Mouse (Mus musculus) forebrain, postnatal 0 days (tissue): ENCODE results near the gene Ppp4r2. TPM values are rescaled to one million over a fixed set of nuclear protein-coding genes. Genes with fewer than 3 reads are reported as not detected.

ENCODE experiments used
- ATAC-seq: fragments of 200-750 bp; cut with Nextera tagmentation; 2 replicates; pipeline ENCODE4 v1.8.0; 2017; ENCODE audit warnings: mild to moderate bottlenecking, moderate library complexity
- DNase-seq: peaks from one replicate; pipeline ENCODE4 v3.0.0-alpha.2; 2015
- H3K27ac ChIP-seq: fragments of 300-500 bp; sonication (generic); 2 replicates; pipeline ENCODE4 v1.5.1; 2014; ENCODE audit warnings: low read depth, mild to moderate bottlenecking, antibody characterized with exemption, low read length, moderate library complexity, mixed read lengths
- H3K27me3 ChIP-seq: fragments of 300-500 bp; sonication (generic); 2 replicates; pipeline ENCODE4 v1.6.1; 2014; ENCODE audit warnings: mild to moderate bottlenecking, low read length, mixed read lengths; ENCODE audit not compliant: insufficient read depth
- H3K36me3 ChIP-seq: fragments of 300-500 bp; sonication (generic); 2 replicates; pipeline ENCODE4 v1.6.1; 2014; ENCODE audit warnings: mild to moderate bottlenecking, moderate library complexity; ENCODE audit not compliant: insufficient read depth
- H3K4me1 ChIP-seq: fragments of 300-500 bp; sonication (generic); 2 replicates; pipeline ENCODE4 v1.6.1; 2014; ENCODE audit warnings: antibody characterized with exemption; ENCODE audit not compliant: insufficient read depth
- H3K4me2 ChIP-seq: fragments of 300-500 bp; sonication (generic); 2 replicates; pipeline ENCODE4 v1.6.1; 2014; ENCODE audit warnings: low read depth, mild to moderate bottlenecking, moderate library complexity
- H3K4me3 ChIP-seq: fragments of 300-500 bp; sonication (generic); 2 replicates; pipeline ENCODE4 v1.5.1; 2014; ENCODE audit warnings: low read depth, low read length, mixed read lengths
- H3K9ac ChIP-seq: fragments of 300-500 bp; sonication (generic); 2 replicates; pipeline ENCODE4 v1.6.1; 2014; ENCODE audit warnings: mild to moderate bottlenecking
- H3K9me3 ChIP-seq: fragments of 300-500 bp; sonication (generic); 2 replicates; pipeline ENCODE4 v1.6.1; 2016; ENCODE audit warnings: low read length
- CTCF ChIP-seq: sonication (generic); IDR thresholded peaks from 2 replicates; pipeline ENCODE4 v1.5.1; 2016; ENCODE audit warnings: antibody characterized with exemption, control low read depth, low read depth
- WGBS: fragments of 180-500 bp; shearing (Covaris S2); extraction: QIAGEN DNeasy Blood & Tissue Kit; methylation state at CpG from one replicate; pipeline ENCODE4 v1.1.7; 2014; 5-methylcytosine and 5-hydroxymethylcytosine counted together
- polyA plus RNA-seq: library from polyadenylated mRNA; unstranded; fragments of >200 nt; fragmentation: Nextera tagmentation; extraction: Ambion mirVana; gene quantifications from 2 replicates; pipeline ENCODE4 v1.2.1, GENCODE M21; 2015
- total RNA-seq: library from RNA; depleted of rRNA; stranded (reverse); fragments of >200 nt; gene quantifications from 2 replicates; pipeline ENCODE4 v1.2.3, GENCODE M21; 2014

Gene Ppp4r2
- total and polyA plus RNA-seq, 2 experiments from 2014 or later = 11.9 to 57.8 TPM

DNA sequence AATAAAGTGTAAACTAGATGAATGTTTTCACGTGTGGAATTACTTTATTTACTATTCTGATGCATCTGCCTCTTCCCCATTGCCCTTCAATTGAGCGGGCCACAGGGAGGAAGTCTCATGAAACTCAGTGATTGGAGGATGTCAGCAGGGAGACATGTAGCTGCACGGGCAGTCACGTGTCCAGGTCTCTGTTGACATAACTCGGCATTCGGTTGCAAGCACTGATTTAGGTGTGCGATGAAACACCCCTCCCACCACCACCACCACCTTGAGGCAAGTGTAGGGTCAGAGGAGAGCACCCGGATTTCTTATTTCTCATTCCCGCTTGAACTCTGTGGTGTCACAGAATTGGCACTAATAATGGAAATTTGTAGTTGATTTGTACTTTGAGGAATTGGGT, 36.5 kb downstream of the Ppp4r2 start:
- 87% methylated on average over 9 of the region's 9 CpGs for WGBS
- no peak for DNase-seq
- Histone ChIP-seq H3K27me3 (no peaks in the 10 kb centered on the region), H3K27ac (no peak overlapping the region), H3K9ac (no peak overlapping the region), H3K36me3 (peaks cover 6% of the 10 kb centered on the region; the same call in 1 of the 2 replicates), H3K4me2 (no peak overlapping the region), H3K4me1 (no peaks in the 10 kb centered on the region), H3K9me3 (no peaks in the 10 kb centered on the region), H3K4me3 (no peak overlapping the region)
- ATAC-seq = no peak
- no peak for TF ChIP-seq CTCF

DNA sequence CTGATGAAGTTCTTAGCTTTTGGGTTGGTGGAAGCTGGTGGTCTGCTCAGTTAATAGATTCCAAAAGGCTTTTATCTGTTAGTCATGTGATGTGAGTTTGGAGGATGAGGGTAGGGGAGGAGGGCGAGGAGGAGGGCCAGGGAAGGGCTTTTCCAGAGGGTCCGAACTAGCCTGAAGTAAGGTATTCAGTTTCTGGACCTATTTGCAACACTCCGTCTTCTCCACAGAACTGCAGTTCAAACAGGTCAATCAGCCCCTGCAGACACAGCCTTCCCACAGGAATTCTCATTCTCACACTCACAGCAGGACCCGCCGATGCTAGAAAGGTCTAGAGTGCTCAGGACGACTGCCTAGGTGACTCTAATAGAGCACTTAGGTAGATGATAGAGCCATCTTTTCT, 39.8 kb downstream of the Ppp4r2 start:
- WGBS = 80% methylated on average over 6 of the region's 6 CpGs
- no peaks in the 10 kb centered on the region for H3K9me3 ChIP-seq
- no peak for TF ChIP-seq CTCF
- no peak overlapping the region for H3K4me2 ChIP-seq
- no peaks in the 10 kb centered on the region for H3K36me3 ChIP-seq
- no peak for ATAC-seq
- H3K4me1 ChIP-seq = no peaks in the 10 kb centered on the region
- DNase-seq = no peak
- no peak overlapping the region for H3K27ac ChIP-seq
- no peak overlapping the region for H3K4me3 ChIP-seq
- H3K27me3 ChIP-seq = no peaks in the 10 kb centered on the region
- no peak overlapping the region for H3K9ac ChIP-seq

DNA sequence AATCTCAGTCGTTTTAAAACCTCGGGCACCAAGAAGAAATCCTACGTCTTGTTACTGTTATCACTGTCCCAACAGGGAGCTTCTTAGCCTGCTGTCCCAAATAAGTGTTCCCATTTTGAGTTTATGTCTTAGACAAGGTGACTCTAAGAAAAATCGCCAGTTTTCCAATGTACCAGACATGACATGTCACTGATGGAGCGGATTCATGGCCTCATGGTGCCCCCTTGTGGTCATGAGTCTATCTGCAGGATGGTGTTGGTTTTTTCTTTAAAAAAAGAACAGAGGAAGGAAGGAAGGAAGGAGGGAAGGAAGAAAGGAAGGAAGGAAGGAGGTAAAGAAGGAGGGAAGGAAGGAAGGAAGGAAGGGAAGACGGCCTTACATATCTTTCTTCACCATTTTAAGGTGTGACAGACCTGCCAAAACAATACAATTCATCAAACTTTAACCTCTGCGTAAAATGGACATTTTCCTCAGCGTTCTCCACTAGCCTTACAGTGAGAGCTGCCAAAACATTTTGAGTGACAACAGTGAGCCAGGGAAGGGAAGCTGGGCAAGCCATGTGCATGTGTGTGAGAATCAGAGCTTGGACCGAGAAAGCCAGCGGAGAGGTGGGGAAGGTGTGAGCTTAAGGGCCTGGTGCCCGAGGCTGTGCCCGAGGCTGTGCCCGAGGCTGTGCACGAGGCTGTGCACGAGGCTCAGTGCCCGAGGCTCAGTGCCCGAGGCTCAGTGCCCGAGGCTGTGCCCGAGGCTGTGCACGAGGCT, 42.6 kb downstream of the Ppp4r2 start:
- H3K4me1 ChIP-seq = no peaks in the 10 kb centered on the region
- peak; percentile 95 for TF ChIP-seq CTCF
- DNase-seq (peak; percentile 85), ATAC-seq (peak; percentile 67; the same call in 1 of the 2 replicates)
- H3K9ac ChIP-seq = no peak overlapping the region
- H3K9me3 ChIP-seq = no peaks in the 10 kb centered on the region
- no peak overlapping the region for H3K27ac ChIP-seq
- no peaks in the 10 kb centered on the region for H3K27me3 ChIP-seq
- WGBS = 64% methylated on average over 20 of the region's 20 CpGs
- no peak overlapping the region for H3K4me3 ChIP-seq
- H3K4me2 ChIP-seq = no peak overlapping the region
- no peaks in the 10 kb centered on the region for H3K36me3 ChIP-seq

DNA sequence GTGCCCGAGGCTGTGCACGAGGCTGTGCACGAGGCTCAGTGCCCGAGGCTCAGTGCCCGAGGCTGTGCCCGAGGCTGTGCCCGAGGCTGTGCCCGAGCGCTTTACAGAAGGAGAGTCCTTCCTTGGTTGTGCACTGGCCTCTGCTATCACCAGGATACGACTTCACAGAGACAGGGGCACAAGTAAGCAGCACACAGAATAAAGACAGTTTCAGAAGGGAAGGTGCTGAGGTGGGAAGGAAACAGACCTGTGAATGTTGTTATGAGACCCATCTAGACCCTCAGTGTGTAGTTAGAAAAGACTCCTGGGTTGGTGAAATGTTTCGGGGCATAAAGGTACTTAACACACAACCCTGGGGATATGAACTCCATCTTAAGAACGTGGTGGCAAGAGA, 43.2 kb downstream of the Ppp4r2 start:
- no peak overlapping the region for H3K4me2 ChIP-seq
- H3K27me3 ChIP-seq = no peaks in the 10 kb centered on the region
- H3K36me3 ChIP-seq = no peaks in the 10 kb centered on the region
- H3K9me3 ChIP-seq = no peaks in the 10 kb centered on the region
- no peak for TF ChIP-seq CTCF
- ATAC-seq (no peak), DNase-seq (no peak)
- no peak overlapping the region for H3K27ac ChIP-seq
- no peak overlapping the region for H3K4me3 ChIP-seq
- H3K4me1 ChIP-seq = no peaks in the 10 kb centered on the region
- no peak overlapping the region for H3K9ac ChIP-seq
- WGBS = 86% methylated on average over 12 of the region's 12 CpGs

DNA sequence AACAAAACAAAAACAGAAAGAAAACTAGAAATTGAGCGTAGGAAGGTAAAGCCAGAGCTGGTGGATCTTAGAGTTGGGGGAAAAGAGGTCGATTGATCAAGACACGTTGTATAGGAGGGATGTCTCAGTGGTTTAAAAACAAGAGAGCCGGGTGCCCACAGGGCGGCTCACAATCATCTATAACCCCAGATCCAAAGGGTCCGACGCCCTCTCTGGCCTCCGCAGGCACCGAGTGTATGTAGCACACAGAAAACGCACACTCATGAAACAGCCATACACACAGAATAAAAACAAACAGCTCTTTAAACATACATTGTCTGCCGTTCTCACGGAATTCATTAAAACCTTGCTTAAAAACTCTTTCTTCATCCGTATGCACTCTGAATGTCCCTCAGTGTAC, 45.1 kb downstream of the Ppp4r2 start:
- TF ChIP-seq CTCF = no peak
- Histone ChIP-seq H3K4me1 (no peaks in the 10 kb centered on the region), H3K4me3 (no peak overlapping the region), H3K4me2 (no peak overlapping the region), H3K9ac (no peak overlapping the region), H3K27me3 (no peaks in the 10 kb centered on the region), H3K27ac (no peak overlapping the region), H3K9me3 (no peaks in the 10 kb centered on the region), H3K36me3 (no peaks in the 10 kb centered on the region)
- no peak for DNase-seq
- no peak for ATAC-seq
- WGBS = 79% methylated on average over 13 of the region's 13 CpGs

DNA sequence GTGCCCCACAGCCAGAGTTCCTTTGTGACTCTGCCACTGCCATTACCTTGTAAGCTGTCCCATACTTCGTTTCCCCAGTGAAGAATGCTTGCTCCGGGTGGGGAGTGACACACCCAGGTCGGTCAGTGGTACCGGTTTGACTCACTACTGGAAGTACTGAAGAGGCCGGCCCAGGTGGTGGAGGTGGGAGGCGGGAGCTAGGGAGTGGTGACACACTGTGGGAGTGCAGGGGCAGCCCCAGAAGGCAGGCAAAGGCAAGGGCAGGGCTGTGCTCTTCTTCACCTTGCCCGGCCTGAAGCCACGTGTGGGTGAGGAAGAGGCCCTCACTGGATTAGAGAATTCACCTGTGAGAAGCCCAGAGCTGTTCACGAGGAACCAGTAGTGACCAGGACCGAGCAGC, 46.2 kb downstream of the Ppp4r2 start:
- no peak overlapping the region for H3K27ac ChIP-seq
- no peak overlapping the region for H3K4me3 ChIP-seq
- no peaks in the 10 kb centered on the region for H3K4me1 ChIP-seq
- H3K4me2 ChIP-seq = no peak overlapping the region
- no peaks in the 10 kb centered on the region for H3K36me3 ChIP-seq
- no peak overlapping the region for H3K9ac ChIP-seq
- DNase-seq (no peak), ATAC-seq (no peak)
- H3K9me3 ChIP-seq = no peaks in the 10 kb centered on the region
- no peak for TF ChIP-seq CTCF
- no peaks in the 10 kb centered on the region for H3K27me3 ChIP-seq
- WGBS = 65% methylated on average over 10 of the region's 10 CpGs

DNA sequence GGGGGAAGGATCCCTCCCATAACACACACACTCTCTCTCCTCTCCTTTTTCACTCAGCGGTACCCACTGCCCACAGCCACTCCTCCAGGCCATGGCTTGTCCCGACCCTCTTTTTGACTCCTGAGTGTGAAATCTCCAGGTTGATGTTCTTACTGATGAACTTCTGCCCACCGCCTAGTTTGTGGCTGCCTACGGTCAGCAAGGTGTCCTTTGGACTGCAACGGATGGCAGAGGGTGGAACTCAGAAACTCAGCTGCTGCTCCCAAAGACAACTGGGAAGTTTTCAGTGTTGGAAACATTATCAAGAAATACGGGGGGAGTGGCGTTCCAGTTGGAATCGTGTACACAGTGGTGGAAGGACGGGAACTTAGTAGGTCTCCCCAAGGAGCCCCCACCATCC, 48.2 kb downstream of the Ppp4r2 start:
- H3K4me2 ChIP-seq = no peak overlapping the region
- WGBS = 87% methylated on average over 9 of the region's 9 CpGs
- no peaks in the 10 kb centered on the region for H3K36me3 ChIP-seq
- no peak overlapping the region for H3K9ac ChIP-seq
- no peak for DNase-seq
- no peak for TF ChIP-seq CTCF
- H3K27me3 ChIP-seq = no peaks in the 10 kb centered on the region
- H3K4me1 ChIP-seq = no peaks in the 10 kb centered on the region
- H3K4me3 ChIP-seq = no peak overlapping the region
- ATAC-seq = no peak
- no peak overlapping the region for H3K27ac ChIP-seq
- H3K9me3 ChIP-seq = no peaks in the 10 kb centered on the region
